Mouse (Mus musculus): ENCODE results near the gene Ly6f. TPM values are rescaled to one million over a fixed set of nuclear protein-coding genes. Genes with fewer than 3 reads are reported as not detected.

Ly6f gene
- polyA plus RNA-seq, 1 experiment from 2014 or later: not detected

DNA sequence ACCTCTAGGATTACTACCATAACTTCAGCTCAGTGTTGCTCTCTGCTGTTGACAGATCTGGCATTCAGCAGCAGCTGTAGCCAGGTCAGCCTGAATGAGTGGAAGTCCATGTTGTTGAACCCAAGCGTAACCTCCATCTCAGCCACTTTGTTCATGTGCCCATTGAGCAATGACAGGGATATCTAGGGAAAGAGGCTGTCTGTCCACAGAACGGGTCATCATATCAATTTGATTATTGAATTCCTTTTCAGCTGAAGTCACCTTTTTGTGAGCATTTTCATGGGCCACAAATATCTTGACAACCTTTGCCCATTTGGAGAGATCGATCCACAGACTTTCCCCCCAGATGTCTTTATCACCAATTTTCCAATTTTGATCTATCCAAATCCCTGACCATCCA, 51.9 kb downstream of the Ly6f start:
- H3K9me3 ChIP-seq (replicated peaks): 0 out of 2 replicates have a peak, but pooled peaks cover 5% of the 10 kb centered on the region
- 58% methylated on average over 3 of the region's 3 CpGs for WGBS (ENCODE audit: insufficient replicate concordance)
- no peak overlapping the region for H3K4me3 ChIP-seq (replicated peaks)
- no peak overlapping the region for H3K4me2 ChIP-seq
- ATAC-seq (ENCODE audit: insufficient read depth): no peak
- no peaks in the 10 kb centered on the region for H3K27me3 ChIP-seq
- no peaks in the 10 kb centered on the region for H3K36me3 ChIP-seq (replicated peaks)
- no peak overlapping the region for H3K9ac ChIP-seq
- H3K27ac ChIP-seq (replicated peaks): no peak overlapping the region
- H3K4me1 ChIP-seq (replicated peaks): no peaks in the 10 kb centered on the region

Other genes starting within 250 kb of the Ly6f start
- gene Ly6c1, start 219.6 kb upstream of the Ly6f start, polyA plus RNA-seq (2015; fragmentation: Nextera tagmentation; extraction: Ambion mirVana): 0.45 and 0.51 TPM in 2 replicates
- 54.7 and 60.2 TPM in 2 replicates for gene Ly6c2, start 156.5 kb upstream of the Ly6f start, polyA plus RNA-seq (2015; fragmentation: Nextera tagmentation; extraction: Ambion mirVana)
- gene Ly6g, start 113.2 kb upstream of the Ly6f start, polyA plus RNA-seq (2015; fragmentation: Nextera tagmentation; extraction: Ambion mirVana): 2.2 and 3.6 TPM in 2 replicates
- 4.9 and 6.5 TPM in 2 replicates for gene BC025446, start 52.0 kb upstream of the Ly6f start, polyA plus RNA-seq (2015; fragmentation: Nextera tagmentation; extraction: Ambion mirVana)